Mouse (Mus musculus) gastrocnemius, postnatal 14 days (tissue): ENCODE results near the gene Tmem184b. TPM values are rescaled to one million over a fixed set of nuclear protein-coding genes. Genes with fewer than 3 reads are reported as not detected.

Source experiments
- DNase-seq: peaks from one replicate; pipeline ENCODE4 v3.0.0; 2021; ENCODE audit warnings: mixed read lengths
- intact Hi-C: fragments of 180-260 bp; cut with DNase I; formaldehyde crosslinking; loops from one replicate; pipeline ENCODE4 v1.15.1; 2025; ENCODE audit warnings: low total_unique reads
- total RNA-seq, 2 experiments: library from RNA; stranded (reverse); gene quantifications; 2 replicates each; pipeline ENCODE4 v1.2.3; 2021

Gene Tmem184b
- total RNA-seq, 2 experiments from 2014 or later = 31.5 to 32.6 TPM

DNA sequence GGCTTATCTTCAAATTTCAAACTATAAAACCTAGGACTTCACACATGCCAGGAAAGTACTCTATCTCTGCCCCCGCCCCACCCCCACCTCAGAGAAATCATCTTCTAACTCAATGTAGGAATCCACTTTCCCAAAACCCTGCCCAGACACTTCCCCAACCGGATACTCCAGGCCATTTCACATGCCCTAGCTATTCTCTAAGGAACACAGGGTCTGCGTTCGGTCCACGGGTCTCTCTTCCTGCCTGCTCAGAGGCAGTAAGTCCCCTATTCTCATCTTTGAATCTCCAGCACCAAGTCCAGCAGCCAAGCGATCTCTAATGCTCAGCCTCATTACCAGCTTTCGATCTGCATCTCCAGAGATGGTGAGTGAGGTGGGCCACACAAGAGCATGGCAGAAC, 23.7 kb downstream of the Tmem184b start:
- intact Hi-C loops = loop anchor here (10.0 kb wide), 1 partner anchor 85 kb away; no protein-coding TSS in a partner anchor
- DNase-seq = no peak

DNA sequence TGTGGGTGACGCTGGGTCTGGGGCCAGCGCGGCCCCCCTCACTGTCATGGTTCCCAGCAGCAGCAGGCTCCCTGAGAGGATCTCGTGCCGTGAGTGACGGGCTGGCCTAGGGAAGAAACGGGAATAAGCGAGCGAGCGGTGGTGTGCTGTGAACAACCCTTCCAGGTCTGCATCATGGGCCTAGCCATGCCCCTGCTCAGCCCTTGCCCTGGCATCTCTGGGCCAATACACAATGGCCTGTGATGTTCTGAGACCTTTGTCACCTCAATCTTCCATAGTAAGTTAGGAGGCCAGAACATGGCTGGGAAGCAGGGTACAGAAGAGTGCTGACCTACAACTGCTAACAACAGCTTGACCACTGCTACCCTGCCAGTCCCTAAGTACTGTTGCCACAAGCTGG, 24.8 kb downstream of the Tmem184b start:
- DNase-seq = no peak
- intact Hi-C loops = loop anchor here (10.0 kb wide), 1 partner anchor 86 kb away; no protein-coding TSS in a partner anchor

DNA sequence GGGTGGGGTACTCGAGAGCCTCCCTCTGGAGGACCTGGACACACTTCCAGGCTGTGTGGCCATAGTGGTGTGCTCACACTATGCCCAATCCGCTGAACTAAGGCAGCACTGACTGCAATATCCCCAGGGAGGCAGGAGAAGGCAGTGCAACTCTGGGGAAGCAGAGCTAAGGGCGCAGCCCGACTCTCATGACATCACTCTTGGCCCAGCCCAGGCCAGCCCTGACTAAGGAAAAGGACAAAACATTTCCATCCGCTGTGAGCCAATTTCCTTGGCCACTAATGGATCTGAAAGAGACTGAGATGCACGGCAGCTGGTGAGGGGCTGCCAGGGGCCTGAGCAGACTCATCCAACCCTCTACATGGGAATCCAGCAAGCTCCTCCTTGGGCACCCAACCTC, 25.7 kb downstream of the Tmem184b start:
- peak; percentile 82 for DNase-seq
- intact Hi-C loops = loop anchor here (10.0 kb wide), 1 partner anchor 87 kb away; no protein-coding TSS in a partner anchor

DNA sequence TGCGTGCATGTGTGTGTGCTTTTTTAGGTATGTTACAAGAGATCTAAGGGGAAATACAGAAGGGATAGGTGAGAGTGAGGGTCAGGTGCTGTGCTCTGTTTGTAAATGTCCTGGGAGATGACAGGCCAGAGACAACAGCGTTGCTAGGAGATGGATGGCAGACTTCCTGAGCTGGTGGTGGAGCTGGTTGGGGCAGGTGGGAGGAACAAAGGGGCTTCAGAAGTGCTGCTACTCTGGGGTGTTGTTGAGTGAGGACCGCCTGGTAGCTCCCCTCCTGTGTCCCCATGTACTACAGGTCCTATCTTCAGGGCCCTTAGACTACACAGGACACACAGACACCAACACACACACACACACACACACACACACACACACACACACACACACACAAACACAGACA, 28.6 kb downstream of the Tmem184b start:
- intact Hi-C loops = loop anchor here (10.0 kb wide), 1 partner anchor 90 kb away; no protein-coding TSS in a partner anchor
- no peak for DNase-seq

DNA sequence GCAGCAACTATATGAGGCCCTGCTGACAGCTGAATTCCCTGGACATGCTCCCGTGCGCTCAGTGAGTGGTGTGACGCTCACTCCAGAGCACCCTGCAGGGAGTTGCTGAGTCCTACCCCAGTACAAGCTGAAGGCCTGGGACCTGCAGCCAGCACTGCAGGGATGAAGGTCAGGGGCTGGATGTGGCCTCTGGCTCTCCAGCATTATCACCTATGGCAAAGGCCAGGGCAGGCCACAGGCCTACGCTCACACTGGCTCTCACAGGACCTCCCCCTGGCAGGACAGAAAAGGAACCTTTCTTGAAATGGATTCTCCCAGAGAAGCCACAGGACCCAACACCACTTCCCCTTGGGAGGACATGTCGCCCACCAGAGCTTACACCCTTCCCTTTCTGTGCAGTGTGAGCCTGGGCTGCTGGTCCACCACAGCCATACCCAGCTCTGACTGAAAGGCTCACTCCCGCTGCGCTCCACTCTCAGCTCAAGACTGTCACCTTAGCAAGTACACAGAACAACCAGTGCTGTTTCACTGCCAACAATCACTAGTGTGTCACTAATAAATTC, 33.0 kb downstream of the Tmem184b start:
- intact Hi-C loops = loop anchor here (10.0 kb wide), 1 partner anchor 94 kb away; no protein-coding TSS in a partner anchor
- DNase-seq = no peak

DNA sequence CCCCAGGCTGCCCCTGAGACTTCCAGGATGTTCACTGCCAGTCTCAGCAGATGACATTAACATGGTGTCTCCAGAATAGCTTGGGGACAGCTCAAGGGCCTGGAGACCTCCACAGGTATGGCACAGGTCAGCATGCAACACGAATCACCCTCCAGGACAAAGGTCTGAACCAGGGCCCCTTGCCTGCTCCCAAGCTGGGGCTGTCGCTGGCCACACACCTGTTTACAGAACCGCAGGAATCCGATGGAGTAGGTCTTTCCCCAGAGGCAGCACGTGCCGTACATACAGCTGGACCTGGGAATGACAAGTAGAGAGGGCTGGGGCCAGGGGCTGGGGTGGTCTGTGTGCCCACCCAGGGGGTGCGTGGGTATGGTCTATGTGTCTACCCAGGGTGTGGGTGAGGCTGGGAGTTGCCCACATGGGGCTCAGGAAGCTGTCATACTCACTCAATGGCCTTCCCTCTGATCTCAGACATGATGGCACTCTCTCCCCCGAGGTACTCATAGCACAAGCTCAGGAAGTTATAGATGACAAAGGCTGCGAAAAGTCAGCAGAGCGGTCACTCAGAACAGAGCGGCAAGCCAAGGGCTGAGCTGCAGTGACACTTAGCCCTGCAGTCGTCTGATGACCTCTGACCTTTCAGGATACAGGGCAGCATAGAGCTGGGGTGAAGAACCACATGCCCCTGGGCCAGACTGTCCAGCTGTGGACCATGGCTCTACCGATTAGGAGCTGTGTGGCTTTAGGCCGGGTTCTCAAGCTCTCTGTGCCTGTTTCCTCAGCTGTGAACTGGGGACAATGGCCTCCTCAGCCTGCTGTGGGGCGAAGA, 33.7 kb downstream of the Tmem184b start:
- intact Hi-C loops = loop anchor here (10.0 kb wide), 1 partner anchor 95 kb away; no protein-coding TSS in a partner anchor
- no peak for DNase-seq

DNA sequence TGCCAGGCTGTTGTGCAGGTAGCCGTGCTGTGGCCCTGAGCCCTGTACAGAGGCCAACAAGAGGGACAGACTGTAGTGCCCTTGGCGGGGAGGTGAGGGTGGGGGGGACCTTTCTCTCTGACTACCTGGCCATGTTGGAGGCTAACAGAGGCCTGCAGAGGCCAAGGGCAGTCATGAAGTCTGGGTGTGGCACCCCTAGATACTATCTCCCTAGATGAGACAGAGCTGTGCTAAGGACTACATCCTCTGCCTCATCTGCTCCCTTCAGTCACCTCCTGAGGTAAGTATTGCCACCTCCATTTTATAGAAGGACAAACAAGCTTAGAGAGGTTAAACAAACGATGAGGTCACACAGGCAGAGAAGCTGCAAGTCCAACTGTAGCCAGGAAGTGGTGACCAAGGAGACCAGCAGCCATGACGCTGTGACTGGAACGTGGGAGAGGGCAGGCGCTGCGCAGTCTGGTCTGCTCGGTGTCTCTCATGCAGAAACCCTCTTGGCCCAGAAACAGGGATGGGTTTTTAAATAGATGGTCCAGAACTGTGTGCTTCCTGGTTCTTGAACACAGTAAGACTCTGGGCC, 34.4 kb downstream of the Tmem184b start:
- DNase-seq = no peak
- intact Hi-C loops = no loop called here

DNA sequence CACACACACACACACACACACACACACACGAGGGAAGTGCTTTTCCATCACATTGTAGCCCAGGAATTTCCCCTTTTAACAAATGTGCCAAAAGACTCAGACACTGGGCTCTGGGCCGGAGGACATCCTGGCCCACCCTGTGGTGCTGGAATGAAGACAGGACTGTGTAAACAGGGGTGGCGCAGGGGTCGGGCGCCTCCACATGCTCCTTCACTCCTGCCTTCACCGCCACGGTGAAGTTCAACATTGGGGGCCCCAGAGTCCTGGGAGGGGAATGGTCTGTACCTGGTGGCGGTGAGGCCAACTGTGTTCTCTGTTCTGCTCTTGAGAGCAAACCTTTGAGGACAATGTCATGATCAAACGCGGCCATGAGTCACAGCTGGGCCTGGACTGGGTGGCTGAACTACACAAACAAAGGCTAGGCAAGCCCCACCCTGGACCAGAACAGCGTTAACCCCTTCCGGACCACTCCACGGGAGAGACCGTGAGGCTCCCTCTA, 35.0 kb downstream of the Tmem184b start:
- DNase-seq = peak; percentile 71
- intact Hi-C loops = no loop called here

DNA sequence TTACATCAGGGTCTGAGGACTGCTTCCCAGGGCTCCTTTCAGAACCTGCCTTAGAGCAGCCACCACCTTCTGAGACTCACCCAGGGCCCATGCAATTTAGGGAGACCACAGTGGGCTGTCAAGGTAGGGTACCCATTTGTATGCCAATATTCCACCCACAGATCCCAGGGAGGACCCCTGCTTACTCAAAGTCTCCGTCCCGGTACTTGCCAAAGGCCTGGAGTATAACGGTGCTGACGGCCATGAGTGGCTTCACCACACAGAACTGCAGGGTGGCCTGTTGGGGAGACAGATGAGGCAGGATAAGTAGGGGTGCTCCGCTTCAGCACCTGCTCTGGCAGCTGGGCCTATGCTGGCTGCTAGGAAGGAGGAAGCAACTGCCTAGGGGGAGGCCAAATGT, 37.0 kb downstream of the Tmem184b start:
- intact Hi-C loops = no loop called here
- no peak for DNase-seq

DNA sequence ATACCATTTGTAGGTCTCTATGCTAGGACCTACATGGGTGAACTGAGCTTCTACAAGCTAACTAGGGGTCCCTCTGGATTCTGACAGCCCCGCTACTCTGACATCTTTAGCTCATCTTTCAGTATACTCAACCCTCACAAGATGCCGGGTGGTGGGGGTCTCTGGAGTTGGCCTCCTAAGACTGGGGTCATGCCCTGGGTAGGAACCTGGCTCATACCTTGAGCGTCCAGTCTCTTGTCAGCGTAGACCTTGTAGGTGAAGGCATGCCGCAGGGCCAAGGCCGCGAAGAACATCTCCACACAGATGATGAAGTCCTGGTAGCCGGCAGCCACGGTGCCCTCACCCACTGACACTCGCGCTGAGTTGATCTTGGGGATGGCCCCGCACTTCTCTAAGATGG, 38.3 kb downstream of the Tmem184b start:
- intact Hi-C loops = no loop called here
- DNase-seq = no peak

DNA sequence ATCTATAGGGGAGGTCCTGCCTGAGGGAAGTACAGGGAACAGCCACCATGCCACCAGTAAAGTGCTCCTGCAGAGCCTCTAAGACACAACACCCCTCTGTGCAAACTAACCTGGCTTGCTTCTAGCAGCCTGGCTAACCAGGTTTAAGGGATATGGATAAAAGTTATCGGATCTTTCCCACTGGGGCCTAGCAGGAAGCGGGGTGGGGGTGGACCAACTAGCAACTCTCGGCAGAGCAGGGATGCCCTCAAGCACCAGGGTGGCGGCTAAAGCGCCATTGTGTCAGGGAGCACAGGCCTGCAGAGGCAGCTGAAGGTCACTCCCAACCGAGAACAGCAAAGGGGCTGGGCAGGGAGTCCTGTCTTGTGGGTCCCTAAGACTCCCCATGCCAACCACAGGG, 39.2 kb downstream of the Tmem184b start:
- DNase-seq = no peak
- intact Hi-C loops = no loop called here

DNA sequence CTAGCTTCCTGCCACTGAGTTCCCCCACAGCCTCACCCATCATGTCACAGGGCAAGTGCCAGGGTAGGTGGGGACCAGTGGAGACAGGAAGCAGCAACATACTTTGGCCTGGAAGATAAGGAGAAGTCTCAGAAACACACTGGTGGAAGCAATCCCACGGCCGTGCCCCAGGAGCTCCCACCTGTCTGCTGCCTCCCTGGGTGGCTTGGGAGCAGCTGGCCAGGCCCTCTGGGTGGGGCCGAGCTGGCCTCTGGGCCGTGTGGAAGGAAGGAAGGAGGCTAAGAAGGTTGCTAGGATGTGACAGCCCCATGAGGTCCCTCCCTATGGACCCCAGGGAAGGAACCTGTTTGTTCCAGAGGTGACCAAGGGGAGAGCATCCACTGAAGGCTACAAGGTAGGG, 42.3 kb downstream of the Tmem184b start:
- no peak for DNase-seq

DNA sequence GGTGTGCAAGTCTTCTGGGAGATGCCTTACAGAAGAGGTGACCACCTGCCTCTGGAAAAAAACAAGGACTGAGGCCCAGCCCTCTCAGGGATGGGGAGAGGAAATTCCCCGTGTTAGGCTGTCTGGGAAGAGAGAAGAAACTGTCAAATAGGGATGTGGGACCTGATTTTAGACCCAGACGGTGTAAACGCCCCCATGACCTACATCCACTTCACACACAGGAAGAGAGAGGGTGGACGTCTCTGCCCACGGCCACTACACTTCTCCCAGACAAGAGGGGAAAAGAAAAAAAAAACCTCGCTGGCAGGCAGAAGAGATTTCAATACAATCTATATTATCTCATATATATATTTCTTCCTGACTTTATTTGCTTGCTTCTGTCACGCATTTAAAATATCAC, 43.0 kb downstream of the Tmem184b start:
- intact Hi-C loops = no loop called here
- no peak for DNase-seq

More for the DNA sequence above, 42.3 kb downstream of the Tmem184b start:
- intact Hi-C loops = no loop called here

DNA sequence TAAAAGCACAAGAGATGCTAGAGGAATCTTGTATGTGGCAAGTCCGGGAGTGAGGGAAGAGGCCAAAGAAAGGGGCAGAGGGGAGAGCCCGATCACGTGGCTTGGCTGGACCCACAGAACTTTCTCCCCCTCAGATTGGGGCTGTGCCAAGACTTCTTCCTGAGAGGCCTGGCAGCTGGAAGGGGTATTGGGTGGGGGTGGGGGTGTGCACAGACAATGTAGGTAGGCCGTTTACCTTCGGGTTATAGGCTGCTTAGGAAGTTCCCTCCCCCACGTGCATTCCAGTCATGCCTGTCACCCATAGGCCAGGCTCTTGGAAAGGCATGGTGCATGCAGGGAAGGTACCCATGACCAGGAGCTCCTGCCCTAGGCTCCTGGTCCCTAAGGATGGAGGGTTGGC, 43.4 kb downstream of the Tmem184b start:
- no peak for DNase-seq
- intact Hi-C loops = no loop called here

DNA sequence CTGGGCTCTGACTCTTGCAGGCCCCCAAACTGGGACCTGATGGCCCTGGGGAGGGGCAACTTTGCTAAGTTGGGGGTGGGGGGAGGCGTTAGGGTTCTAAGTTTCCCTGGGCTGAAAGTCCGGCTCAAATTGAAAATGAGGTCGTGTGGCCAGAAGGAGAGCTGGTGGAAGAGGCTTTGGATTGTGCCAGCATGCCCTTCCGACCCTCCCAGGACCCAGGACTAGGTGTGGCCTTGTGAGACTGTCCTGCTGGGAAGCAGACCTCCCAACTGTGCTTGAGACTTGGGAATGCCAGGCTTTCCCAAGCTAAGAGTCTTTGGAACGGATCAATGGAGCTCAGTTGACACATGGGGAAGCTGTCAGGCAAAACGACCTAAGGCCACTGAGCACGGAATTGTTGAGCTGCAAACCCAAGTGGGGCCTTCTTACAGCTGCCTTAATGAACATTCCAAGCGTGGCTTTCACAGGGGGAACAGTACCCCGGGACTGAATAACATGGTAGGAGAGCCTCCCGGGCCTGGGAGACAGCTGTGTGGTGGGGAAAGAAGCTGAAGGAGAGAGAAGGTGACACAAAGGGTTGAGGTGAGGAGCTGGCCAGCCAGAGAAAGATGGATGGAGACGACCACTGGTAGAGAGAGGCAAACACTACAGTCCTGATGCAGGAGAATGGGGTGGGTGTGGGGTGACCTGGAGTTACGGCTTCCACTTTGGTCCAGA, 45.2 kb downstream of the Tmem184b start:
- intact Hi-C loops = no loop called here
- DNase-seq = no peak

DNA sequence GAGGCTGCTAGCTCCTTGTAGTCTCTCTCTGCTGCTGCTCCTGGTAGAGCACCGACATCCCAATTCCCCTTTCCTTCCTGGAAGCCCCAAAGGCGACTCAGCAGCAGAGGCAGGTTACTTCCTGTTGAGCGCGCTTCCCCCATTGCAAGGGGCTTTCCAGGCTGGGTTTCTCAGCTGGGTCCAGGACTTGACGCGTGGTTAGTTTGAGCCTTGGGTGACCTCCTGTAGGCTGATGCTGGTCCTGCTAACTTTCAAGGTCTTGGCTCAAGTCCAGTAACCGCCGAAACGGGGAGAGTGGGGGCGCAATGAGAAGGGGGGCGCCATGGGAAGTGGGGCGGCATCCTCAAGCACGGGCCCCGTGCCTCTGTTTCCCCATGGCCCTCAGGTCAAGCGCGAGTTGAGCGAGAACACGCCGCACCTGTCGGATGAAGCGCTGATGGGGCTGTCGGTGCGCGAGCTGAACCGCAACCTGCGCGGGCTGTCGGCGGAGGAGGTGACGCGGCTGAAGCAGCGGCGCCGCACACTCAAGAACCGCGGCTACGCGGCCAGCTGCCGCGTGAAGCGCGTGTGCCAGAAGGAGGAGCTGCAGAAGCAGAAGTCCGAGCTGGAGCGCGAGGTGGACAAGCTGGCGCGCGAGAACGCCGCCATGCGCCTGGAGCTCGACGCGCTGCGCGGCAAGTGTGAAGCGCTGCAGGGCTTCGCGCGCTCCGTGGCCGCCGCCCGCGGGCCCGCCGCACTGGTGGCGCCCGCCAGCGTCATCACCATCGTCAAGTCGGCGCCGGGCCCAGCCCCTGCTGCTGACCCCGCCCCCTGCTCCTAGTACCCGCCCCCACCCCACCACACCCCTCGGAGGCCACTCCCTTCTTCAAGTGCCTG, 46.1 kb downstream of the Tmem184b start:
- intact Hi-C loops = no loop called here
- DNase-seq = peak; percentile 65

DNA sequence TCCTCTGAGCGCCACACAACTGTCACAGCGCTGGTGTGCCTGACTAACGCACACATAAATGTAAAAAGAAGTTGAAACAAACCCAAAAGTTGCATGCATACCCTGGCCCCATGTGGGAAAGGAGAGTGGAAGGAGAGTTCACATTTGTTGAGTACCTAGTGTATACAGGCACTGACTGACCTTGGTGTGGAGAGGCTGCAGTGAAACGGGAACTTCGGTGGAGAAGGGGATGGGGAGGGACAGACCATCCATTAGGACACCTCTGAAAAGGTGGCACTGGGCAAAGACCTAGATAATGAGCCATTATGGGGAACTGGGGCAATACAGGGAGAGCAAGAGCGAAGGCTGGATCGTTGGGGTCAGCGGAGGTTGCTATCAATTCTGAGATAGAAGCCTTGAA, 46.9 kb downstream of the Tmem184b start:
- intact Hi-C loops = no loop called here
- DNase-seq = no peak

DNA sequence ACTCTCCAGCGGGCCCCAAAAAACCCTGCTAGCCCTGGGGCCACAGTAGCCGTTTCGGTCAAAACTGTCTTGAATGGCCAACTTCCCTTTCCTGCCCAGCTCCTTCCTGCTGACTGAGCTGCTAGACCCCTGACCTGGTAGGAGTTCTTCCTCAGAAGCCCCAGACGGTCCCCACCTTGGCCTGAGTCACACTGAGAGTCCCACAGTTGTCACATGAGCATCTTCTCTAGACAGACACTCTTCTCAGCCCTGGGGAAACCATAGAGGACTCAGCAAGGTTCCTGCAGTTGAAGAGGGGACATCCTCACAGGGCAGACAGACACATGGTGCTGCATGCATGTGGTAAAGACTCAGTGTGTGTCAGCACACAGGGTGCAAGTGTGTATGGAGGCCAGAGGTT, 48.8 kb downstream of the Tmem184b start:
- intact Hi-C loops = no loop called here
- DNase-seq = no peak
